Mouse (Mus musculus) heart, postnatal 0 days (tissue): ENCODE measurements around the gene Cd164l2. TPM values are rescaled to one million over a fixed set of nuclear protein-coding genes. Genes with fewer than 3 reads are reported as not detected.

Experiments
- ATAC-seq: fragments of 200-750 bp; cut with Nextera tagmentation; 2 replicates; pipeline ENCODE4 v1.8.0; 2017; ENCODE audit warnings: low read depth, moderate number of reproducible peaks, moderate library complexity; ENCODE audit not compliant: insufficient read depth
- DNase-seq: peaks from one replicate; pipeline ENCODE4 v3.0.0-alpha.2; 2016; ENCODE audit warnings: low spot score
- H3K27ac ChIP-seq: fragments of 300-500 bp; sonication (generic); 2 replicates; pipeline ENCODE4 v1.5.1; 2014; ENCODE audit warnings: low read depth, mild to moderate bottlenecking
- H3K27me3 ChIP-seq: fragments of 300-500 bp; sonication (generic); 2 replicates; pipeline ENCODE4 v1.6.1; 2014; ENCODE audit warnings: low read length, mixed read lengths; ENCODE audit not compliant: control insufficient read depth, insufficient read depth
- H3K36me3 ChIP-seq: fragments of 300-500 bp; sonication (generic); replicated peaks from 2 replicates; pipeline ENCODE4 v1.6.1; 2014; ENCODE audit warnings: low read length, mixed read lengths; ENCODE audit not compliant: control insufficient read depth, insufficient read depth
- H3K4me1 ChIP-seq: fragments of 300-500 bp; sonication (generic); 2 replicates; pipeline ENCODE4 v1.6.1; 2014; ENCODE audit warnings: antibody characterized with exemption; ENCODE audit not compliant: control insufficient read depth, insufficient read depth
- H3K4me2 ChIP-seq: fragments of 300-500 bp; sonication (generic); 2 replicates; pipeline ENCODE4 v1.6.1; 2014; ENCODE audit warnings: low read depth, mild to moderate bottlenecking, low read length, moderate library complexity
- H3K4me3 ChIP-seq: fragments of 300-500 bp; sonication (generic); 2 replicates; pipeline ENCODE4 v1.5.1; 2014; ENCODE audit warnings: low read depth, low read length
- H3K9ac ChIP-seq: fragments of 300-500 bp; sonication (generic); replicated peaks from 2 replicates; pipeline ENCODE4 v1.6.1; 2014; ENCODE audit warnings: low read depth, low read length, mixed read lengths
- H3K9me3 ChIP-seq: fragments of 300-500 bp; sonication (generic); replicated peaks from 2 replicates; pipeline ENCODE4 v1.6.1; 2016; ENCODE audit warnings: low read length; ENCODE audit not compliant: control insufficient read depth
- CTCF ChIP-seq: IDR thresholded peaks from 2 replicates; pipeline ENCODE4 v1.5.1; 2016; ENCODE audit warnings: antibody characterized with exemption, control low read depth, low read depth
- EP300 ChIP-seq: IDR thresholded peaks from 2 replicates; pipeline ENCODE4 v1.6.1; 2016; ENCODE audit warnings: antibody characterized with exemption, low read depth
- WGBS: fragments of 180-500 bp; shearing (Covaris S2); extraction: QIAGEN DNeasy Blood & Tissue Kit; methylation state at CpG from one replicate; pipeline ENCODE4 v1.1.7; 2014; 5-methylcytosine and 5-hydroxymethylcytosine counted together
- polyA plus RNA-seq: library from polyadenylated mRNA; unstranded; fragments of >200 nt; fragmentation: Nextera tagmentation; extraction: Ambion mirVana; gene quantifications from 2 replicates; pipeline ENCODE4 v1.2.1, GENCODE M21; 2015
- total RNA-seq: library from RNA; depleted of rRNA; stranded (reverse); fragments of >200 nt; gene quantifications from 2 replicates; pipeline ENCODE4 v1.2.3, GENCODE M21; 2014; ENCODE audit warnings: low replicate concordance; rRNA removed

The Cd164l2 gene
- total RNA-seq (not detected in 2 replicates), polyA plus RNA-seq (0.23 and 0.33 TPM in 2 replicates)

GRCm38 (mm10) chr4:133211751-133212561 is at the start of gene Cd164l2, which contains the start of gene Gpr3:
Cd164l2 (plus strand) TSS chr4:133212131.
Gpr3 (minus strand) TSS chr4:133212536.
- peak; percentile 12 for ATAC-seq
- H3K4me3 ChIP-seq: peak within 1 kb of the TSS; percentile 61
- peak within 1 kb of the TSS; percentile 97 for H3K4me2 ChIP-seq
- TF ChIP-seq CTCF: no peak
- no peak for TF ChIP-seq EP300
- H3K9ac ChIP-seq: peak within 1 kb of the TSS; percentile 18
- no peaks in the 10 kb centered on the region for H3K9me3 ChIP-seq
- no peak within 1 kb of the TSS for H3K27ac ChIP-seq
- DNase-seq: no peak
- H3K4me1 ChIP-seq: peaks cover 8% of the 10 kb centered on the region; the same call in 1 of the 2 replicates
- peaks cover 27% of the 10 kb centered on the region for H3K27me3 ChIP-seq
- no peaks in the 10 kb centered on the region for H3K36me3 ChIP-seq
- 3% methylated on average over 45 of the region's 52 CpGs for WGBS

GRCm38 (mm10) chr4:133162196-133162595 is 49.7 kb upstream of the Cd164l2 start:
- no peak for DNase-seq
- Histone ChIP-seq H3K4me3 (no peak overlapping the region), H3K27ac (no peak overlapping the region; the same call in 1 of the 2 replicates), H3K36me3 (peaks cover 34% of the 10 kb centered on the region), H3K27me3 (no peaks in the 10 kb centered on the region), H3K9ac (no peak overlapping the region), H3K4me2 (no peak overlapping the region), H3K4me1 (peaks cover 16% of the 10 kb centered on the region), H3K9me3 (no peaks in the 10 kb centered on the region)
- 67% methylated on average over 6 of the region's 6 CpGs for WGBS
- no peak for TF ChIP-seq CTCF
- TF ChIP-seq EP300: no peak
- no peak for ATAC-seq

GRCm38 (mm10) chr4:133166773-133167172 is 45.2 kb upstream of the Cd164l2 start:
- DNase-seq (no peak), ATAC-seq (no peak)
- H3K4me3 ChIP-seq: no peak overlapping the region
- TF ChIP-seq EP300 (no peak), CTCF (no peak)
- peaks cover 34% of the 10 kb centered on the region for H3K4me1 ChIP-seq
- peaks cover 25% of the 10 kb centered on the region for H3K36me3 ChIP-seq
- no peaks in the 10 kb centered on the region for H3K9me3 ChIP-seq
- WGBS: 36% methylated on average over 9 of the region's 9 CpGs
- no peaks in the 10 kb centered on the region for H3K27me3 ChIP-seq
- H3K9ac ChIP-seq: no peak overlapping the region
- H3K4me2 ChIP-seq: no peak overlapping the region
- peak overlapping the region; percentile 18 for H3K27ac ChIP-seq

- no peak overlapping the region for H3K4me3 ChIP-seq
- DNase-seq (peak; percentile 63), ATAC-seq (peak; percentile 44; the same call in 1 of the 2 replicates)
- TF ChIP-seq CTCF (no peak), EP300 (no peak; the same call in 1 of the 2 replicates)
- WGBS: 63% methylated on average over 10 of the region's 10 CpGs
- H3K4me1 ChIP-seq: peaks cover 45% of the 10 kb centered on the region
- no peaks in the 10 kb centered on the region for H3K27me3 ChIP-seq
- peak overlapping the region; percentile 28; the same call in 1 of the 2 replicates for H3K4me2 ChIP-seq
- no peak overlapping the region for H3K9ac ChIP-seq
- H3K9me3 ChIP-seq: no peaks in the 10 kb centered on the region
- H3K36me3 ChIP-seq: peaks cover 13% of the 10 kb centered on the region
- H3K27ac ChIP-seq: peak overlapping the region; percentile 74
Observed at GRCm38 (mm10) chr4:133169237-133170055, 42.5 kb upstream of the Cd164l2 start.

GRCm38 (mm10) chr4:133170056-133170524 is 41.8 kb upstream of the Cd164l2 start:
- TF ChIP-seq CTCF (no peak), EP300 (no peak)
- Histone ChIP-seq H3K9me3 (no peaks in the 10 kb centered on the region), H3K9ac (no peak overlapping the region), H3K27ac (peak overlapping the region; percentile 74), H3K4me1 (peaks cover 48% of the 10 kb centered on the region), H3K4me3 (no peak overlapping the region), H3K36me3 (peaks cover 7% of the 10 kb centered on the region), H3K27me3 (no peaks in the 10 kb centered on the region), H3K4me2 (peak overlapping the region; percentile 28; the same call in 1 of the 2 replicates)
- DNase-seq (no peak), ATAC-seq (no peak)
- 47% methylated on average over 3 of the region's 3 CpGs for WGBS
